Mouse (Mus musculus): Measurements from ENCODE around the gene Slc20a1. TPM values are rescaled to one million over a fixed set of nuclear protein-coding genes. Genes with fewer than 3 reads are reported as not detected.

Slc20a1 gene
- 10 to 100 TPM; 16.1 to 20.3 TPM for total RNA-seq (2021)
- long read RNA-seq, experiment 1, partial matches to known transcripts, result 0 of 11 reads
- long read RNA-seq, experiment 1, other reads (novel, unspliced or antisense), result 6 of 11 reads
- long read RNA-seq, experiment 2, result 0 reads

DNA sequence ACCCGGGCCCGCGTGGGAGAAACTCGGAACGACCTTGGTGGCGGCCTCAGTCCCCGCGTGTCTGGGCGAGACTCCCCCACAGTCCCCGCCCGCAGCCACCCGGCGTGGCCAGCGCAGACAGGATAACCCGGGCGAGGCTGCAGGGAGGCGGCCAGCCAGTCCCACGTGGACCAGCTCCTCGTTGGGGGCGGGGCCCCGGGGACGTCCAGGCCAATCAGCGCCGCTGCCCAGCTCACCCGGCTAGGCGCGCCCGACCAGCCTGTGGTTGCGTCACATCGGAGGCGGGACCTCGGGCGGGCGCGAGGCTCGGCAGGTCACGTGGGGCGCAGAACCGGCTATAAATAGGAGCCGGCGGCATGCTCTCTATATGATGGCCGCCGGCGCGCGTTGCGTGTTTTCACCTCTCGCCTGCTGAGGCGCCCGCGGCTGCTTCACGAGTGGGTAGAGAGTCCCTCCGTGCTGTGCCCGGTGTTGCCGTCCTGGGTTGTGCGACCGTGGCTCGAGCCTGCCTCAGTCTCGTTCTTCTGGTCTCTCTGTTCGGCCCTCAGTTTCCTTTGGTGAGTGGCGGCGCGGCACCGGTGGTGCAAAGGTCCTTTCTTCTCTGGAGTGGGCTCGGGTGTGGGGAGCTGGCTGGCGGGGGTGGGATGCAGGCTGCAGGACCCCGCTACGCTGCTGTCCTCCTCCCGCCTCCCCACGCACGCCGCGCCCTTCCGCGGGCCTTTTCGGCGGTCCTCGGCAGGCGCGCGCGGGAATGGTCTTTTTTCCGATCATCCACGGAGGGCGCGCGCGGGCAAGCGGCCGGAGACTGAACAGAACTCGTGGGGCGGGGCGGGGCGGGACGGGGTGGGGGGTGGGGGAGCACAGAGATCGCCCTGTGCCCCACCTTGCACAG lies at the start of gene Slc20a1:
Gene Slc20a1 (plus strand): TSS at position 329 of the 892 bp plus-strand sequence.
- peak; percentile 100 for DNase-seq

DNA sequence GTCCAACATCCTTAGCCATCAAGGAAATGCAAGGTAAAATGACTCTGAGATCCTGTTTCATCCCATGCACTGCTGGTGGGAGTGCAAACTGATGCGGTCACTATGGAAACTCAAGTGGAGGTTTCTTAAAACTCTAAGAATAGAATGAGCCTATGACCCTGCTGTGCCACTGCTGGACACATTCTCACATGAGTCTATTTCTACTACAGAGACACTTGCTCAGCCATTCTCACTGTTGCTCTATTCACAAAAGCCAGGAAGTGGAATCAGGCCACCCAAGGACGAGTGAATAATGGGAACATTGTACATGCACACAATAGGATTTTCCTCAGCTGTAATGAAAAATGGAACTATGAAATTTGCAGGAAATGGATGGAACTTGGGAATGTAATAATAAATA lies 49.7 kb upstream of the Slc20a1 start:
- no peak for DNase-seq

DNA sequence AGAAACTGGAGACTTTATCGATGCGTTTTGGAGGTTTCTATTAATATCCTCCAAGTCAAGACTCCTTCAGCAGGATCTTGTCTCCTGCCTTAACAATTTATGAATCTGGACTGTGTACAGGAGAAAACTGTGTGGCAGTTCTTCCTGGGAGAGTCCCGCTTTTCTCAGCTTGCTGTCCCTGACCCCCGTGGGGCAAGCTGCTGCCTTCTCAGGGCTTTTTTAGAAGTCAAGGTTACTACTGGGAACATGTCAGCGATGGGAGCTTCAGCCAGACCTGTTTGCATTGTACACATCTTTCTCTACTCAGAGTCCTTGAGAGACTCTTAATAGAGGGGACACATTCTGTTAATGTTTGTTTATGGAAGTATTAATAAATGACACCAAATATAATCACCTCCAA lies 48.2 kb upstream of the Slc20a1 start:
- peak; percentile 25 to 42 for DNase-seq

DNA sequence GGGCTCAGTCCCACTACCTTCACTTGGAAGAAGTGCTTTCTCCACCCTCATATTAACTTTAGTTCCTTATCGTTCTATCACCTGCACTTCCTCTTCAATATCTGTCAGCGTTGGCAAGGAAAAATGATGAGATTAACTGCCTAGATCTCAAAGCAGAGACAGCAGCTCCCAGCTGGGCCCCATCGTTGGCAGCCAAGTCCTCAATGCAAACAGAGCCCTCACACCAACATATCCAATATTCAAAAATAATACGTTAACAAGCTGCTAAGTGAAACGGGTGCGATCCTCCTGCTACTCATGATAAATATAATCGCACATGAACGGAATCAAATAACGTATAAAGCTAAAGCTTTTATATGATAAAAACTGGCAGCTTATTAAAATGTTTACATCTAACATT lies 47.5 kb upstream of the Slc20a1 start:
- DNase-seq, result no peak

DNA sequence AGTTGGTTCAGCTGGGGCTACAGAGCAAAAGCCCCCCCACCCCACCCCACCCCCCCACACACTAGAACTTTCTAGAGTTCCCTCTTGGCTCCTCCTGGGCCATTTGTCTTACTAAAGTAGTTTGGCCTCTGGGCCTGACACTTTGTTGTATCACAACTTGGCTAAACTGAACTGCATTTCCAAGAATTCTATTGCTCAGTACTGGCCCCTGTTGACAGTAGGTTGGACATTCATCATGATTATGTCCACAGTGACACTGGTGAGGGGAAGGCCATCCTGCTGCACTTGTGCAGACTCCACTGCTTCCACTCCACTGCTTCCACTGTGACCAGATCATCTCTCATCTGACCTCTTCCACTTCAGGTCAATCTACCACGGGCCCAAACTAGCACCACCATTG lies 45.8 kb upstream of the Slc20a1 start:
- DNase-seq, result peak in 1 of 2 experiments; percentile 26

DNA sequence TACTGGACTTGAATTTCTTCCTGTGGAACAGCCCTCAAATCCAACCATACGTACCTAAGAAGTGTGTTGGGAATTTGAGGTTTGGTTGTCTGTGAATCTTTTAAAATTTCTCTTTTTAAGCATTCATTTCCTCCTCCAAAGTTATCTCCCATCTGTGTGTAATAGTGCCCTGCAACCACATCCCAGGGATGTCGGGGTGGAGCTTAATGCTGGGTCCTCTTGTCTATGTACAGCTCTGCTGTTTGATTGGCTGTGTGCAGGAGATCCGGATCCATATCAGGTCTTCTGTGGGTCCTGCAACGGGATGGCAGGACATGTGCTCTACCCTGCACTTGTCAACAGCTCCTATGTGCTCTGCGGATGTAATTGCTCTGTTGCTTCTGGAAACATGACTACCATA lies 33.7 kb upstream of the Slc20a1 start:
- no peak for DNase-seq

DNA sequence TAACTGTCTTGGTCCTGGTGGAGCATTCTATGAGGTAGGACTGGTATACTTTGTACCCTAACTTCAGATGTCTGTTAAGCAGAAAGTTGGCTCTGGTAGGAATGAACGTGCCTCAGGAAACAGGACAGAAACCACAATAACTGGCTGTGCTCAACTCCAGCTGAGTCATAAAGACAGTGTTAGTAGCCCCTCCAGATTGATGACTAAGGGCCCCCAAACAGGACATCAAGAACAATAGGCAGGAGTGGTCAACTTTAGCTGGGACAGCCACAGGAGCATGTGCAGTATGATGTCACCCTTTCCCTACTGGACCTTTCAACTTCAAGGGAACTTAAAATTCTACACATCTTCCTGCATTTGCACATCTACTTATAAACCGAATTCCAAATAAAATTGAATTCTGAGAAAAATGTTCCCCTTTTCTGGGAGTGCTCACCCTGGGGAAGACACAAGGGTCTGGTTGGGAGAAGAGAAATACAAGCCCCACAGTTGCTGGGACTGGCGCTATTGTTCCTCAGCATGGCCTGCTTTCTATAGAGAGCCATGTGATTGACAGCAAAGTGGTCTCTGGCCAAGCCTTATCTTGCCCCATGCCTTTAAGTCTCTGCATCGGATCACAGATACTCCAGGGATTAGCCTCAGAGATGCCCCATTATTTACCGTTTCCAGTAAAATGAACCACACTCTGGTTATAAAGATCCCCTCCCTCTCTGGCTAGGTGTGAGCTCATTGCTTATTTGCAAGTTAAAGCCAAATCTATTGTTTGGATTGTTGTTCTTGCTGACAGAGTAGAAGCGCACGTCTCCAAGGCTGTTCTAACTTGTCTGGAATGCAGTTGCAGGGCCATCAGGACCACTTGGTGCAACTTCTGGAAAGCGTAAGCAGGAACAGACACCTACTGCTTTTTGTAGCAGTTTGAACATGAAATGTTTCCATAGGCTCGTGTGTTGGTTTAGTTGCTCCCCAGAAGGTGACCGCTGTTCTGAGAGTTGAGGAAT lies 31.8 kb upstream of the Slc20a1 start:
- no peak for DNase-seq

DNA sequence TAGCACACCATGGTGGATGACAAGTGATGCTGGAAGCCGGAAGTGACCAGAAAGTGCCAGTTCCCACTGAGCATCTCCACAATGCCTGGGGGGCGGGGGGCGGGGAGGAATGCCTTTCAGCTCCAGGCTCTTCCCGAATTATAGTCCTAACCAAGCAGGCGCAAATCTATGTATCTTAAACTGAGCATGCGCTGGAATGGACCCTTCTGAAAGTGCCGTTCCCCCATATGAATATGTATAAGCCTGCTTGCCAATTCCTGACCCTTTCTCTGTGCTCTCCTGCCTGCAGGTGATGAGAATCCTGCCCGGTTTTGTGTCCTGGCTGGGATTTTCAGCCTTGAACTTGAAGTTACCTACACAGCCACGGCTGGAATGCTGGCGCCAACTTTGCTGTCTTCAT lies 25.2 kb upstream of the Slc20a1 start:
- no peak for DNase-seq

DNA sequence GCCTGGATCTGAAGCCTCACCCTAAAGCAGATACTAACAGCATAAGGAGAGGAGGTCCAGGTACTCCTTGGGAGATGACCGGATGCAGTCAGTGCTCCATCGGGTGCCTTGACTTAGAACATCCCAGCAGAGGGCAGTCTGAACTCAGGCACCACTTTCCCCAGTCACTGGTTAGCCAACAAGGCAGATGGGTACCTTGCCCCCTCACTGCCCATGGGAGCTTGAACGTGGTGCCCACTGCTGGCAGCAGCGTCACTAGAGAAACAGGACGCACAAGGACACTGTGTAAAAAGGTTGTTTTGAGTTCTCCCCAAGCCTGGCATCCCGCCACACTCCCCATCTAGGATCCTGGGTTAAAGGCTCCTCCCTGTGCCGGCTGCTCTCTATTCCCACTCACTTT lies 24.1 kb upstream of the Slc20a1 start:
- DNase-seq, result peak; percentile 55 to 65

DNA sequence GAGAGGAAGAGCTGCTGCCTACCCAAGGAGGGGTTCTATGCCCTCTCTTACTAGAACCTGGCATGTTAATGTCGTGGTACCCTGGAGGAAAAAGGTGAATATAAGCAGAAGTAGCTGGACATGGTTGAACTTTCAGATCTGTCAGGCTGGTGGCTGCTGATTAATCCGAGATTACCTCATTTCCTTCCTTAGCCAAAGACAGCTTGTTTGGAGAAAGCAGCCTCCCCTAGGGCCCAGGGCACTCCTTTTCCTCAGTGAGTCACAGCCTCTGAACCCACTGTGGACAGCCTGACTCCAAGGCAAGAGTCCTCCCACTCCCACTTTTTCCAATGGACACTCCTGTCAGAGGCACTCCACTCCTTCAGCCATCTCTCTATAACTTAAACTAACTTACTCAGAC lies 22.9 kb upstream of the Slc20a1 start:
- peak; percentile 14 to 26 for DNase-seq

DNA sequence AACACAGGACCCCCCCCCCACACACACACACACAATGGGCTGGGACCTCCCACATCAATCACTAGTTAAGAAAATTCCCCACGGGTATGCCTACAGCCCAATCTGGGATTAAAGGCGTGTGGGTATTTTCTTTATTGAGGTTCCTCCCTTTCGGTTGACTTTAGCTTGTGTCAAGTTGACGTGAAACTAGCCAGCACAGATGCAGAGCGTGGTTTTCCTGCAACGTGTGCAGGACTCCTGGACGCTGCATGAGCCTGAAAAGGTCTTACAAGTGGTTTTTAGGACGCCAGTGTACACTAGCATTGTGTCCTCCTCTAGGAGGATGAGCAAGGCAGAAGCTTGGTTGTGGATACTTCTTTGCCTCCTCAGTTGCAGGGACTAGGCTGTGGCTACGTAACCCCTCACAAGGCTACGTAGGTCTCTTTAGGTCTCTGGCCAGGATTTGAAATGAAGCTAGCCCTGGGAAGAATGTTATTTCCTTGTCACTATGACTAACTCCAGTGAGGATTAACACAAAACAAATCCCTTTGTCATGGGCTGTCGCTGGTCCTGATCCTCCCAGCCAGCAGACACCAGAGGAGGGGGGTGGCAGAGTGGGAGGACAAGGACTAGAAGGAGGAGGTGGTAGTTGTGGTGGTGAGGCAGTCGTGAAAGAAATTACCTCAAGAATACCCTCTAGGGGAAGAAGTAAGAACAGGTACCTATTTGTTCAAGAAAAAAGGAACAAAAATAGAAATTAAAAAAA lies 21.7 kb upstream of the Slc20a1 start:
- DNase-seq, result no peak

DNA sequence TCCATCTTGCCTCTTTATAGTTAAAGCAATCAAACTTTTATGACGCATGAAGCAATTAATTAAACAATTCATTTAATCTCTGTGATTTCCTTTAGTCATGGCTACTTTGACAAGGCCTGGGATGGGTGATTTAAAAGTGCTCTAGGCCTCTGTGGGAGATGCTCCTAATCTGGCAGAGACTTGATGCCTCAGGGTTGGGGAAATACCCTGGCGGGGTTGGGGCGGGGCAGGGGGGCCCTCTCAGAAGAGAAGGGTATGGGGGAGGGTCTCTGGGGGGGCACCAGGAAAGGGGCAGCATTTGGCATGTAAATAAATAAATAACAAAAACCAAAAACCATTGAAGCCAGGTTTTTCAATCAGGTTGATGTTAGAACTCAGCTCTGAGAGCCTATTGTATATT lies 20.9 kb upstream of the Slc20a1 start:
- DNase-seq, result no peak

DNA sequence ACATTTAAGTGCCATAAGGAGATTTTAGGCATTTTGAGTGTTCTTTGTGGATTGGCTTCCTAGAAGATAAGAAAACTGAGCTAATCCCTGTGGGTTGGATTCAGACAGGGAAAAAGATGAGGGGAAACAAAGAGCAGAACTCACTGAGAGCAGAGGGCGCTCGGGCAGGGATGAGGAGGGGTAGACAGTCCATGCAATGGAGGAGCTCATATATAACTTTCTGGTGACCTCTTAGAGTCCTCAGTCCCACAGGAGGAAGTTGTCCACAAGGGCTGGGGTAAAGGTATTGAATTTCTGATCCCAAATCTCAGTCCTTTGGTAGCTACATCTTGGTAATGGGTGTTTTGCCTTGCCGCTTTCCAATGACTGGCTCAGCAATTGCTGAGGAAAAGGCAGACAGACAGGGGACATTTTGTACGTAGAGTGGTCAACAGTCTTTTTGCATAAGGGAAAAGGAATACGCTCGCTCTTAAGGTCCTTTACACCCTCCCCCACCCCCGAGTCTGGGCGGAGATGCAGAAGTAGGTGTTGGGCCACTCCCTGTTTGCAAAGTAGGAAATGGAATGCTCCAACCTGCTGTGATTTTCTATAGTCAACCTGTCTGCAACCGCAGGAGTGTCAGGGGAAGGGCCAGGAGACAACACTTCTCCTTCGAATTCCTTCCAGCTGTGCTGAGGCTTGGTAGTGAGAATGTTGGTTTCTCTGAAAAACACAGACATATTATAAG lies 20.2 kb upstream of the Slc20a1 start:
- DNase-seq, result no peak

DNA sequence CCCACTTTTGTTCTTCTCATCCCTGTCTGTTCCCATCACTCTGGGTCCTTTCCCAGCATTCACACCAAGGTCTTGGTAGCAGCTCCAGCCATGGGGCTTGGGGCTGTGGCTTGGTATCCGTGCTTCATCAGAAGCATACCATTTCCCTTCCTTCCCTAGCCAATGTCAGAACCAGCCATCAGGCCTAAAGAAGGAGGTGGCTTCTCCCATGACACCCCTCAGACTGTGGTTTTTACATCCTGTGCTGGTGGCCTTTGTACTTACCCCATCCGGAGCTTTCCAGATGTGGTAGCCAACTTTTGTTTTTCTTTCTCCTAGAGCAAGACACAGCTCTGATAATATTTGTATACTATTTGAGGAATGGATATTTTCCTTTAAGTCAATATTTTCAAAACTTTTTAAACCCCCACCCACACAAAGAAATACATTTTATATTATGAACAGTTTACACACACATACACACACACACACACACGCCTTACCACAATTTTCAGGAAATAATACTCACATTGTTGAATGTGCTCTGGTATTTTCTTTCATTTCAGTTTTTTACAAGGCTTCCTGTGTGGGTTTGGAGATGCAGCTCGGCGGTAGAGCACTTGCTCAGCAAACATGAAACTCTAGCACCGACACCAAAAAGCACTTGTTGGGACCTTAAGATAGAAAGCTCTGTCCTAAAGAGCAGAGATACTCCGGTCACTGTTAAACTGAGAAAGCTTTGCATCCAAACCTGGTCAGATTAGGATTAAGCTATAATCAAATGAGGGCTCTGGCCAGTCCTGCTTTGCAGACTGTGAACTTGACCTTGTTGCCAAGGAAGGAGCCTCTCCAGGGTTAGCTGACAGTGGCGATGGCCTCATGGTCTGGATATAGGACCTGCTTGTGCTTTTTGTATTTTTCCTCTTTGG lies 18.4 kb upstream of the Slc20a1 start:
- no peak for DNase-seq

DNA sequence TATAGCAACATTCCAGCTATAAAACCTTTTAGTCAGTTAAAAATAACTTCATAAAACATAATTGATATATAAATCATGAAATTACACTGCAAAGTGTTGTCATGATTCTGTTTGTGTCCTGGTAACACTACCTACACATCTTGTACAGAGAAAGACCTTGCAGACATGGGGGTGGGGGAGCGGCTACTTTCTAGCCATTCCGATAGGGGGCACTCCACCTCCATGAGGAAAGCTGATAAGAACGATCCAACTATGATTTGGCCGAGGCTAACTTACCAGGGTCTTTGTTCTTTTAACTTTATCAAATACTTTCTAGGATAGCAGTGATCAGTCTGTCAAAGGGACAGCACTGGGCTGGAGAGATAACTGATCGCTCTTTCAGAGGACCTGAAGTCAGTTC lies 17.1 kb upstream of the Slc20a1 start:
- no peak for DNase-seq

DNA sequence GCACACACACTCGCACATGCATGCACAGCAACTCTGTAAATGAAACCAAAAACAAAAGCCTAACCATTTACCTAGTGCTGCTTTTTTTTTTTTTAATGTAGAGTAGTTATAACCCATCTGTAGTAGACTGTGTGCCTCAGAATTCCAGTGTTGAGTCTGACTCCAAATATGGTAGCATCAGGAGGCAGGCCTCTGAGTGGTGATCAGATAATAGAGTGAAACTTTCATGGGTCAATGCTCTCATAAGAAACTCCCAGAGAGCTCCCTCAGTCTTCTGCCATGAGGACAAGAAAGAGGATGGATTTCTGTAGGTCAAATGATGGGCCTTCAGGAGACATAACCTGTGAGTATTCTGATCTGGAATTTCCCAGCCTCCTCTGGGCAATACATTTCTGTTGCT lies 16.2 kb upstream of the Slc20a1 start:
- no peak for DNase-seq

DNA sequence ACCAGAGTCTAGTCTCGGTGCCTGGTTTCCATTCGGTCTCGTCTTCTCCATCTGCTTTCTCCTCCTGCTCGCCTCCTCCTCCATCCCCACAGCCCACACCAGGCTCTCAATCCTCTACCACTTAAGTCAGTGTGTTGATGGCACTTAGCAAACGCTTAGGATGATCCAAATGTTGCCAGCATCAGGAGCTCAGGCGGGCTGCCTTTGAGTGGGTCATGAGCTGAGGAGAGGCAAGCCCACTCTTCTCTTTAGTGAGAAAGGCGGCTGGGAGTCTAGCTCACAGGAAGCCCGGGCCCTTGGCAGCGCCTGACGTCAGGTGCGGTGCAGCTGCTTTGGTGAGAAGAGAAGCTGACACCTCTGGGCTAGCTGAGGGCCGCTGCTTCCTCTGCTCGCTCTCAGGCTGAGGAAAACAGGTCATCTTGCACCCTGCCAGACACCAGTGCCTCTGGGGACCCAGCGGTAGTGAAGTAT lies 15.0 kb upstream of the Slc20a1 start:
- DNase-seq, result no peak

DNA sequence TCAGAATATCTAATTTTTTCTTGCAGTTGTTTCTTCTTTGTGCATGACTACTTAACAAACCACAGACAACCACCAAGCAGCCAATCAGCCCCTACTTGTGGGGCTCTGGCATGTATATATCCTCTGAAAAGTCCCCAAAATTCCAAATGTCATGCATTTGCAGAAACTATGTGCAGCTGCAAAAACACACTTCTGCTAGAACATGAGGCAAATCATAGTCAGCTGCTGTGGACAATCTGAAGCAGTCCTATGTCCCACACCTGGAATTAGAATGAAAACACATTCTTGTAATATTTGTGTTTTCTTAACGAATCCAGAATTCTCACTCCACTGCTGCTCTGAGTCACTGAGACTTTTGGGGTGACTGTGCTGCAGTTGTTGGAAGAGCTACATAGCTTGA lies 13.7 kb upstream of the Slc20a1 start:
- DNase-seq, result no peak

DNA sequence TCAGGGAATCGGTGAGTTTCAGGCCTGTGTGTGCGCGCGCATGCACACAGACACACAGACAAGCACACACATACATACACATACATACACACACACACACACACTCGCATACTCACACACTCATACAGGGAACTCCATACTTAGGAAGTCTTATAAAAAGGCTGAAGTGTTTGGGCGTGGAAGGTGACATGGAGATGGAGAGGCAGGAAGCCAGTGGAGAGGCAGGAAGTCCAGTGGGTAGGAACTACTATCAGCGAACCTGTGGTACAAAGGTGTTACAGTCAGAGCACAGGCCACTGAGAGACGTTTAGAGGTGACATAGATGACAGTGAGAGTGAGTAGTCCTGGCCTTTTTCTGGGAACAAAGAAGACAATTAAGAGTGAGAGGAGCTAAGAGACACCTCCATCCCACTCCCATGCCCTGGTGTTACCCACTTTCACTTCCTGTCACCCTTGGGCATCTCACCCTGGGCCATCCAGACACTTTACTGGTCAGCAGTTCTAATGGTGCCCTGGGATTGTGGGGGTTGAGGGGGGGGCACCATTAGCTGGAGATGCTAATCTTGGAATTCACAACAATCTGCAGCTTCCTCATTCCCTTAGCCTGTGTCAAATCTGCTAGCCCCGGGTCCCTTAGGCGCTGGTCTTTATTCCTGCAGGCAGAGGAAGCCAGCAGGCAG lies 12.8 kb upstream of the Slc20a1 start:
- no peak for DNase-seq

Data from adrenal gland, postnatal 36 days (tissue).